Mouse (Mus musculus) spleen, adult 2 months (tissue): ENCODE measurements around the gene Plxna1.

Source experiments
- CTCF ChIP-seq: fragments of 200-500 bp; IDR thresholded peaks from 2 replicates; pipeline ENCODE4 v1.5.1; 2011; ENCODE audit warnings: mild to moderate bottlenecking, inconsistent platforms; ENCODE audit not compliant: insufficient read depth, insufficient read length, insufficient replicate concordance; ENCODE audit errors: extremely low read depth
- POLR2A ChIP-seq: fragments of 200-500 bp; IDR thresholded peaks from 2 replicates; pipeline ENCODE4 v1.6.1; 2011; ENCODE audit warnings: low read depth, low read length, inconsistent platforms

- no peak for TF ChIP-seq CTCF
- TF ChIP-seq POLR2A, result no peak
These were observed 17.6 kb downstream of the Plxna1 start for GRCm38 (mm10) chr6:89344613-89345485.
